Mouse (Mus musculus): Measurements from ENCODE around the gene Gsk3b.

DNA sequence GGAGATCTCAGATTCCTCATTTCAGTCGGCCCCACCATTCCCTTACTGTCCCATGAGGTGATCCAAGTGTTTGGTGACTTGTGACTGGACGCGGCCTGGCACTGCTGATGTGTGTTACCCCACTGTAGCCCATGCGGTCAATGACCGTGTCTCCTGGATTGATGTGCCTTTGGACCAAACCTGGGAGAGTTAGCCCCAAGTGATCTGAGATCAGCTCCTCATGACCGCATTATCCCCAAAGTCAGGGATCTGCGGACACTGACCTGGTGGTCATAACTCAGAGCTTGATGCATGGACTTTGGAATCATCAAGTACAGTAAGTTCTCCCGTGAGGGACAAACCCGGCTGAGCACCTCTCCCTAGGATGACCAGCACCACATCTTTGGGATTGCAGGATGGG lies 167.1 kb downstream of the Gsk3b start:
- TF ChIP-seq CTCF (IDR thresholded peaks at IDR 0.05; ENCODE audit: low read depth), result no peak
- TF ChIP-seq EP300 (IDR thresholded peaks at IDR 0.05; ENCODE audit: low read depth), result no peak

Data from heart, postnatal 0 days (tissue).